Mouse (Mus musculus): ENCODE results near the gene Myo10. TPM values are rescaled to one million over a fixed set of nuclear protein-coding genes. Genes with fewer than 3 reads are reported as not detected.
"Not testable (repeated sequence)": the region's sequence is repeated elsewhere in the genome, so short reads cannot be mapped to it uniquely, and the experiment has no call there.

Myo10 gene
- total RNA-seq, 2 experiments from 2014 or later, result 71.0 to 72.9 TPM

- no peak for DNase-seq (ENCODE audit: low spot score in 2 of 2)
Observed at GRCm38 (mm10) chr15:25690066-25690745, 67.9 kb downstream of the Myo10 start.

DNA sequence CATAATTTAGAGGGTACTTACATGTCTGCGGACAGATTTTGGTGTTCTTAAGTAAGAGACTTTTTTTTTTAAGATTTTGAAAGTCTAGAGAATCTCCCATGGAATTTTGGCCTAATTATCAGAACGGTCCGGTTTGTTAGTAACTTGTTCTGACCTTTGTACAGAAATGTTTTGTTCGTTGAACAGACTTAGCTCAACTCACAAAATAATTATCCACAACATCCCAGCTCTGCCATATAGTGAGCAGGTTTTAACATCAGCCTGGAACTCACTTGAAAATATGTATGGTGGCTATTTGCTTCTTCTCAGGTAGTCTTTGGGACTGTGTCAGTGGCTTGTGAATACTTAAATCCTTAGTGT lies 68.4 kb downstream of the Myo10 start:
- no peak for DNase-seq (ENCODE audit: low spot score in 2 of 2)

- no peak for DNase-seq (ENCODE audit: low spot score in 2 of 2)
Observed at GRCm38 (mm10) chr15:25692254-25692950, 70.1 kb downstream of the Myo10 start.

DNA sequence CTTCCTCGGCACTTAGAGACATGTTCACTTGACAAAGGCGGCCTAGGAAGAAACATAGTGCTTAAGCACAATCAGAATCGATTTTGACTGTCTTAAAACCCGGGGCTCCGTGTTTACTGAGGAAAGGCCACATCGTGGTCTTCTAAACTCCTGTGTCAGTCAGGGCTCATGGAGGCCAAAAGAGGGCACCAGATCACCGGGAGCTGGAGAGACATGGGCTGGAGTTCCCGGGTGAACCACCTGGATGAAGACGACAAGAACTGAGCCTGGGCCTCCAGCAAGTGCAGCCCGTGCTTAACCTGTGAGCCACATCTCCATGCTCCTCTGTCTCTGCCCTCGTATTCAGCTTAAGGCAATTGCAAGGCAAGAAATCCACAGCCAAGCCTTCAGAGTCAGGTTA lies 71.4 kb downstream of the Myo10 start:
- no peak for DNase-seq (ENCODE audit: low spot score in 2 of 2)

DNA sequence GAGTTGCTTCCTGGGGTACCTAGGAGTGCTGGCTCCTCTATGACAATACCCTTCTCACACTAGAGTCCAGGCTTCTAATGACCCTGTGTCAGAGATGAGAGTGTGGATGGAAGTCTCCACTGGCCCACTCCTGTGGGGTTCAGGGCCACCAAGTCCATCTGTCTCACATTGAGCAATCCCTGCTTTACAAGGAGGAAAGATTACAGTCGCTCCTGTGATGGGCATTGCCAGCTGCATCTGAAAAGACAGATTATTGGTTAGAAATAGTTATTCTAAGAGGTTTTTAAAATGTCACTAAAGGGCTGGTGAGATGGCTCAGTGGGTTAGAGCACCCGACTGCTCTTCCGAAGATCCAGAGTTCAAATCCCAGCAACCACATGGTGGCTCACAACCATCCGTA lies 72.4 kb downstream of the Myo10 start:
- no peak for DNase-seq (ENCODE audit: low spot score in 2 of 2)

DNA sequence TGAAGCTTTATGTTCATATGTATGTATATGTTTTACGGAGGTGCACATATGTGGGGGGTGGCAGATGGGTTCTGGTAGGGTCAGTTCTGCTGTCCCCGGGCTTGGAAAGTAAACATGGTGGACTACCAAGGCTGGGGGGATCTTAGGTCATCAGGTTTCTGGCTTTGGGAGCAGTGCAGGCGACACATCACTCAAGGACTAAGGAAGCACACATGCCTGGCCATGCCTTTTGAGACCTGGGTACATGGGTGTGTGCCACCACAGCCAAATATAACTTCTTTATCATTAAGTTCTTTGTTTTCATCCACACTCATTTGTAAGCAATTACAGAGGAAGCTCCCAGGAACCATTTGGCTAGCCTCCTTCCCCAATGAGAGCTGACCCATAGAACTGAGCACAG lies 72.9 kb downstream of the Myo10 start:
- DNase-seq (ENCODE audit: low spot score in 2 of 2), result no peak

DNA sequence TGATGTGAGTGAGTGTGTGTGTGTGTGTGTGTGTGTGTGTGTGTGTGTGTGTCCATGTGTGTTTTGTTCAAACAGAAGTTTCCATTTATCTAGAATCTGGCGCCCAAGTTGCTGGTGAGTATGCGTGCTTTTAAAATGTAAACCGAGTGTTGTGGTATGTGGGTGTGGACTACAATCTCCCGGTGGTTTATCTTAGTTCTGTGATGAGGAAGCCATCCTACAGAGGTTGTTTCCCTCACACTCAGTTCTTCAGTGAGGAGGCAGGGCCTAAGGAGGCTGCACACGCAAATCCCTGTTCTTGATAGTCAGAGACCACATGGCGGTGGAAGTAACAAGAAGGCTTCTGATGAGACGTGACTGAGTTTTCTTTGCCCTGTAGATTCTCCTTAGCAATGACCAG lies 73.6 kb downstream of the Myo10 start:
- no peak for DNase-seq (ENCODE audit: low spot score in 2 of 2)

- no peak for DNase-seq (ENCODE audit: low spot score in 2 of 2)
Observed at GRCm38 (mm10) chr15:25696660-25697059, 74.3 kb downstream of the Myo10 start.

- DNase-seq (ENCODE audit: low spot score in 2 of 2), result no peak
Observed at GRCm38 (mm10) chr15:25699032-25699557, 76.8 kb downstream of the Myo10 start.

GRCm38 (mm10) chr15:25702602-25703001 lies 80.3 kb downstream of the Myo10 start:
- no peak for DNase-seq (ENCODE audit: low spot score in 2 of 2)

DNA sequence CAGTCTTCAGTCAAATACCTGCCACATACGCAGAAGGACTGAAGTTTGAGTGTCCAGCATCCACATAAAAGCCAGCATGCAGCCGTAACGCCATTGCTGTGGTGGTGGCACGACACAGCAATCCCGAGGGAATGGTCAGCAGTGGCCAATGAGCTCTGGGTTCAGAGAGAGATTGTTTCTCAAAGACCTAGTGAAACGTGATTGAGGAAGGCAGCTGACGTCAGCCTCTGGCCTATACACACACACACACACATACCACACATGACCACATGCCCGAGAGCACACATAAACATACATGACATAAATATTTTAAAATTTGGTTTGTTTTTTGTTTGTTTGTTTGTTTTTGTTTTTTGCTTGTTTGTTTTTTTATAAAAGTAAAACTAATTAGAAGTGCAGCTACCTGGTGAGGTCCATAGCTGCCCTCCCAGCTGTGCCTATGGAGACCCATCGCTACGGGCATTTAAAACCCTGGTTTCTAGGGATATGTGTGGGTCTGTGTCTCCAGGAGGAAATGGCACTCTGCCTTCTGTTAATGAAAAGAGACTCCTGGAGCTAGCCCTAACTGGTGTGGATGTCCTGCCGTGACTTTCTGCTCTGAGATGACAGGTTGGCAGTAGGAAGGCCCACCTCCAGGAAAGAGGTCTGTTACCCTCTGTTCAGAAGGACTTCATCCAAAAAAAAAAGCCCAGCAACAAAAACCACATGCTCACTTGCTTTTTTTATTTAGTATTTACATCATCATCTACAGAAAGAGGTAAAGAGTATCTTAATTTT lies 82.7 kb downstream of the Myo10 start:
- DNase-seq (ENCODE audit: low spot score in 2 of 2), result no peak

GRCm38 (mm10) chr15:25706874-25707554 lies 84.7 kb downstream of the Myo10 start:
- DNase-seq (ENCODE audit: low spot score in 2 of 2), result no peak

- DNase-seq (ENCODE audit: low spot score in 2 of 2), result no peak
Observed at GRCm38 (mm10) chr15:25707891-25708290, 85.6 kb downstream of the Myo10 start.

- no peak for DNase-seq (ENCODE audit: low spot score in 2 of 2)
Observed at GRCm38 (mm10) chr15:25710876-25711275, 88.6 kb downstream of the Myo10 start.

DNA sequence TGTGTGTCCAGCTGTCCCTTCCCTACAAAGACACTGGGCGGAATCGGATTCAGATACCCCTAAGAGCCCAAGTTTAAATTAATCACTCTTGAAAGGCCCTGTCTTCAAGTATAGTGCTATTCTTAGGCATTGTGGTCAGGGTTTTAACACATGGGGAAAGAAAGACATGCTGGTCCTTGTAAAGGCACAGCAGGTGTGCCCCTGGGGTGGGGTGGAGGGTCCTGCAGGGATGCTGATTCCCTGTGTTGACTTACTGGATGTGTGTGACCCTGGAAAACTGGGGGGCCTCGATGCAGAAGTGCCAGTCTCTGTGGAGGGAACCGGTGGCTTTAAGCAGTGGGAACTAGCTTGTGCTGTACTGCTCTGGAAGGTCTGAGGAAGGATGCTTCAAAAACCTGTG lies 90.6 kb downstream of the Myo10 start:
- no peak for DNase-seq (ENCODE audit: low spot score in 2 of 2)

DNA sequence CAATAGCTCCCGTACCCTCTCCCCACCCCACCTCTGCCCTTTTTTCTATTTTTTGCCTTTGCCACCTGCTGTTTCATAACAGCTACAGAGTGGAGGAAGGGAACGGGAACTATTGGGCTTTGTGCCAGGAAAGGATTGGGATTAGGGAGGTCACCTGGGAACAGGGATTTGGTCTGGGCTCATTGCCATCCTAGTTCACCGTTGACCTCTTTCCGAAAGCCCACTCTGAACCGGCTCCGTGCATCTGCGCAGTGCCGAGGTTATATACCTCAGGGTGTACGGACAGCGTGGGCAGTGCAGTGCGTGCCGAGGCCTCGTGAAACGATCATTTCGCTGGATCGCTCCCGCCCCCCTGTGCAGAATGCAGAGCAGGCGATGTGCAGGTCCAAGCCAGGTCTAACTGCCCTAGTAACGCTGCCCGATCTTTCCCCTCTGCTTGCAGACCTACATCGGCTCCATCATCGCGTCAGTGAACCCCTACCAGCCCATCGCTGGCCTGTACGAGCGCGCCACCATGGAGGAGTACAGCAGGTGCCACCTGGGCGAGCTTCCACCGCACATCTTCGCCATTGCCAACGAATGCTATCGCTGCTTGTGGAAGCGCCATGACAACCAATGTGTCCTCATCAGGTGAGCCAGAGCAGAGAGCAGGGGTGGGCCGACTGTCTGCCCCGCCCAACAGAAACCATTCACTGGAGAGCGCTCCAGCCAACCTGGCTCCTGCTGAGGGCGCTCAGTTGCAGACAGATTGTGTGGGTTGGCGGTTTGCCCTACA lies 91.4 kb downstream of the Myo10 start:
- DNase-seq (ENCODE audit: low spot score in 2 of 2), result no peak

DNA sequence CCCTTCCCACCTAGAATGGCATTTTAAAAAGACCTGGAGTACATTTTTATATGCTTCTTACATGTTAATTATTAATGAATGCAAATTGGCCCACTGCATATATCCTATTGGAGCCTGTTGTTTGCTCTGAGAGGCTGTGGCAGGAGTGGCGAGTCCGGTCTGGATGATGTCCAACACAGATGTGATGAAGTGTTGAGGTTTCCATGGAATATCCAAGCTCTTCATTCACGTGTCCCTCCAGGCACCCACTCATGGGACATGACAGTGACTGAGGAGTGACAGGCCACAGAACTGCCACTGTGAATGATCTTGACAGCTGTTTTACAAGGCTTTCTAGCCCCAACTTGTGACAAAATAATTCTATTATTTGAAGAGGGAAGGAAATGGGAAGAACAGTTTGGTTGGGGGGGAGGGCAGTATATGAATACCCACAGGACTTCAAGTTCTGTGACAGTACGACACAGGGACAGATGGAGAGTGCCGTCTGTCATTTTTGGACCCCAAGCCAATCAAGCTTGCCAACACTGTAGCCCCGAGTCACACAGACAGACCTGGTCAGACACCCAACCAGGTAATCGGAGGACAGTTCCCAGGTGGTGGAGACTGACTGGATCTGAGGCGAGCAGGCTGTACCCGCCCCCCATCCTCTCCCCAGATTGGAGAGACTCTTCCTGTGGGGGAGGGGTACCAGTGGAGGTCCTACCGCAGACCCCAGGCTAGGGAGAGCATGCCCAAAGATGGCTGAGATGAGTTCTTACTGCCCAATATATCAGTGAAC lies 93.1 kb downstream of the Myo10 start:
- no peak for DNase-seq (ENCODE audit: low spot score in 2 of 2)

GRCm38 (mm10) chr15:25715996-25716395 lies 93.7 kb downstream of the Myo10 start:
- no peak for DNase-seq (ENCODE audit: low spot score in 2 of 2)

DNA sequence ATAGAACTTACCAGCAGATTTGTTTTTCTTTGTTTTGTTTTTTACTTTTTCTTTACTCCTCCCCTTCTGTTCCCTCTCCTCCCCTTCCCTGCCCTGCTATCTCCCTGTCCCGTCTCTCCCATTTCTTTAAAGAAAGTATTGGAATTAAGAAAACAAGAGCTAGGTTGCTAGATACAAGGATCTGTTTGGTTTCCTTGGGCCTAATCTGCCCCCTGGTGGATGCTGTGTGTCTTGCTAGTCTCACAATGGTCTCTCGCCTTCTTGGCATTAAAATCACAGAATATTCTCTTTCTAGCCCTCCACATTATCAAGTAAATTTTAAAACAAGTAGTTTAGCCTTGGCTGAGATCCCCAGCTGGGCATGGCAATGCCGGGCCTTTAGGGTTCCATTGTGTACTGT lies 94.7 kb downstream of the Myo10 start:
- DNase-seq (ENCODE audit: low spot score in 2 of 2), result peak; percentile 63 to 83

DNA sequence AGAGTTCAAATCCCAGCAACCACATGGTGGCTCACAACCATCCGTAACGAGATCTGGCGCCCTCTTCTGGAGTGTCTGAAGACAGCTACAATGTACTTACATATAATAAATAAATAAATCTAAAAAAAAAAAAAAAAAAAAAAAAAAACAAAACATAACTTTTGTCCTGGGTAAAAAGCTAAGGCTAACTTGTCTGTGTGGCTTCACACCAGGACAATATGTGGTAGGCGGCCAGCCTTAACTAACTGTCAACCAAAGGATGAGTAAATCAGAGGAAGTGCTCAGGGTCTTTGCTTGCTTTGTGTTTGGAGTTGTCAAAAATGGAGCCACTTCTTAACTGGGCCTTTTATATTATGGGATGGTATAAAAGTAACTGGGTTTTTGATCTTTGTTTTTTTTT lies 95.8 kb downstream of the Myo10 start:
- not testable (repeated sequence) for DNase-seq (ENCODE audit: low spot score in 2 of 2)

All from gastrocnemius, postnatal 4 days (tissue).